Mouse (Mus musculus) thymus, postnatal 25 days (tissue): ENCODE measurements around the gene Prcc.
"Not testable (repeated sequence)": the region's sequence is repeated elsewhere in the genome, so short reads cannot be mapped to it uniquely, and the experiment has no call there.

Experiments used
- DNase-seq: peaks from one replicate; pipeline ENCODE4 v3.0.0; 2022

Gene Prcc

DNA sequence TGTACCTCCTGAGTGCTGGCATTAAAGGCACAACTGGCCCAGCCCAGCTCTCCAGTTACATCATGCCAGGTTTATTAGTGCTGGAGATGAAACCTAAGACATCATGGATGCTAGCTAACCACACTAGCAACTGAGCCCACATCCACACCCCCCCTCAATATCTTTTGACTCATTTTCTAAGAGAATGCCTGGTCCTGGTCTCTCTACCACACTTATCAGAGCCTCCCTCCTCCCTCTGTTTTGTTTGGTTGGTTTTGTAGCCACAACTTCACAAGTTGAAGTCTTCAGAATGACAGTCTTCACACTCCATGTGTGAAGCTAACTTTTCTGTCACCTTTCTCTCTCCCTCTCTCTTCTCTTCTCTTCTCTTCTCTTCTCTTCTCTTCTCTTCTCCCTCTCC lies 44.5 kb downstream of the Prcc start:
- DNase-seq: no peak

DNA sequence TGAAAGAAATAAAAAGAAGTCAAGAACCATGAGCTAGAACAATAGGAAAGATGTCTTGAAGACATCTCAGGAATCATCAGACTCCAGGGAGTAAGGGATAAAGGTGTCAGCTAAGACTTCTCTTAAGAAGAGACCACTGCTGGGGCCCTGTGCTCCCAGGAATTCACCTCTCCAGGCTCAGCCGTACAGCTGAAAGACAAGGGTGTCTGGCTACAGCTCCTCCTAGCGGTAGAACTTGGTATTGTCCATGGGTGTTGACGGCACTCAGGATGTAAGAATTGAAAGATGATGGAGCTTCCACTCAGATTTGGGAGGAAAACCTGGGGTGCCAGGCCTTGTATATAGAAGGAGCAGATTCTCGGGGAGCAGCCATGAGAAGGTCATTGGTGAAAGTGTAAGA lies 46.8 kb downstream of the Prcc start:
- DNase-seq: peak; percentile 83

DNA sequence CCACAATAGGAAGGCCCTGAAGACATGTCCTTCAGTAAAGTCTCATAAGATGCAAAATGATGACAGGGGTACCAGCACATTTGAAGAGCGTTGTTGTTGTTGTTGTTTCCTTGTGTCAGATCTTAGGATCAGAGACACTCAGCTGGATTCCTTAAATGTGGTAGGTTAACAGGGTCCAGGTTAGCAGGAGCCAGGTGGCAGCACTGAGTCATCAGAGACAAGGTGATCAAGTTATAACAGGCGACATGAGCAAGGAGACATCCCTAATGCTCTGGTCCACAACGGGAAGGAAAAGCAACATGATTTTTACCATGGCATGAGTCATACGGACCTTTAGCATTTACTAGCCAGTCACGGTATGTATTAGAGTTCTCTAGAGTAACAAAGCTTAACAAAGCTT lies 51.9 kb downstream of the Prcc start:
- peak; percentile 58 for DNase-seq

DNA sequence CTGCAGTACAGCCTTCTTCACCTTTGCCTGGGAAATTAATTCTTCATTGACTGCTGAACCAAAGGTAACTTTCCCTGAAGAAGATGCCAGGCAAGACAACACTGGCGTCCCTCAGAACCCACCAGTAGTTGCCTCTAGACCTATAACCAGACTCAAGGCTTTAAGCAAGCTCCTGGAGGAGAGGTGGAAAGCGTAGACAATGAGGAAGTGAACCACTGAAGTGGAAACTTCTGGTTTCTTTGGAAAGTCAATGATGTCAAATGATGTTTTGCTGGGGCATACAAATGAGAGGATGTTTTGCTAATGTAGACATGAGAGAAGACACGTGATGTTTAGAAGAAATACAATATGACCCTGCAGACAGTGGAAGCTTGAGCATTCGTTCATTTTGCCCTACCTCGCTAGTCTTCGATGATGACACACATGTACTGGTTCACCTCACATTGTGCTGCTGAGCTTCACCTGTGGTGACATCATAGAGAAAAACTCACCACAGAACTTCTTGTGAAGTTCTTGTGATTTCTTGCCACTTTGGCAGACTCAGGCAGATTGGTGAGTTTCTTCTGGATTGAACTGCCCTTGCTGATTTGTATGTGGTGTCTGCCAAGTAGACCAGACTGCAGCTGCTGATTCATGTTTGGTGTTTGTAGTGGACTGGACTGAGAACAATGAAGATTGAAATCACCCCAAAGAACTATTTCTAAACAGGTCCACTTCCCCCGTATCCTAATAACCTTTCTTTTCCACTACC lies 53.1 kb downstream of the Prcc start:
- DNase-seq: no peak

DNA sequence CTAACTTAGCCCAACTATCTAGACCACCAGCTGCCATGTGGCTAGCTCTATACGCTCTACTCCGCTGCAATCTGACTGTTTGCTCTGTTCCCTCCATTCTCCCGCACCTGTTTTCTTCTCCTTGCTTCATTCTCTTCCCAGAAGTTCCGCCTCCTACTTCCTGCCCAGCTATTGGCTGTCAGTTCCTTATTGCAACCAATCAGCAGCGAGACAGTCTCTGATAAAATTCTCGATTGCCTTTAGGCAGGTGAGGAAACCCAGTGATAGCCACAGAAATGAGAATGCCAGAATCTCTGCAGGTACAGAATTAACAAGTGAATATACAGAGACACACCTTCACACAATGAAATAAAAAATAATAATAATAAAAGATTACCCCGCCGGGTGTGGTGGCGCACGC lies 56.4 kb downstream of the Prcc start:
- DNase-seq: peak; percentile 18

DNA sequence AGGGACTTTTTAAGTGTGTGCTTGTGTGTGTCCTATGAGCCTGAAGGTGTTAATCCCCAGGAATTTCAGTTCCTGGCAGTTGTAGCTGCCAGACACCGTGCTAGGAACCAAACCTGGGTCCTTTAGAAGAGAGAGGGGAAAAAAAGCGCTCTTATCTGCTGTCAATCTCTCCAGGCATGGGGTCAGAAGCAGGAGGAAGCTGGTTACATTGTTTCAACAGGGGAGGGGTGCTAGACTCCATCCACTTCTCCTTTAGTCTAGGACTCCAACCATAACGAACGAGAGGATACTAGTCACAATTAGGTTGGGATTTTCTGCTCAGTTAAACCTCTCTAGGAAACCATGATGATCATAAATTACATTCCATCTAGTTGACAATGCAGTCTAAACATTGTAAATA lies 57.0 kb downstream of the Prcc start:
- DNase-seq: no peak

DNA sequence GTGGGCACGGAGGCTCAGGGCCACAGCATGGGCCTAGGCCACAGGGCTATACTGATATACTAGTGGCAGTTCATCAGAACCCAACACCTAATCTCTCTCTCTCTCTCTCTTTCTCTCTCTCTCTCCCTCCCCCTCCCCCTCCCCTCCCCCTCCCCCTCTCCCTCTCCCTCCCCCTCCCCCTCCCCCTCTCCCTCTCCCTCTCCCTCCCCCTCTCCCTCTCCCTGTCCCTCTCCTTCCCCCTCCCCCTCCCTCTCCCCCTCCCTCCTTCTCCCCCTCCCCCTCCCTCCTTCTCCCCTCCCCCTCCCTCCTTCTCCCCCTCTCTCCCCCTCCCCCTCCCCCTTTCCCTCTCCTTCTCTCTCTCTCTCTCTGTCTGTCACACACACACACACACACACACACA lies 61.2 kb downstream of the Prcc start, which contains the start of gene Pear1:
Gene Pear1, minus strand, starts transcription at position 101 of the 400 bp plus-strand sequence.
- not testable (repeated sequence) for DNase-seq

DNA sequence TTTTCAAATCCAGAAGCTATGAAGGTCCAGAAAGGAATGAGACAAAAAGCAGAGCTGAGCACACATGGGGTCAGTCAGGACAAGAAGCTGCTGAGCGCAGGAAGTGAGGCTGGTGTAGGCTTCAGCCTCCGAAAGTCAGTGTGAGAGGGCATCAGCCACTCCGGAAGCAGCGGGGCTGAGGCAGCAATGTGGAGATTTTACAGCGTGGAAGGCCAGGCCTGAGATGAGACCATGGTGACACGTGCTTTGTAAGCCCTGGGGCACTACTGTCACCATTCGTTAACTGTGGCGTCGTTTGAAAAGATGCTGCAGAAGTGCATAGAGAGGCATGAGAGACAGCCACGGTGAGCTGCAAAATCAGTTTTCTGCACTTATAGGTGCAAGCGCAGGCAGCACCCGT lies 67.2 kb downstream of the Prcc start:
- DNase-seq: no peak

DNA sequence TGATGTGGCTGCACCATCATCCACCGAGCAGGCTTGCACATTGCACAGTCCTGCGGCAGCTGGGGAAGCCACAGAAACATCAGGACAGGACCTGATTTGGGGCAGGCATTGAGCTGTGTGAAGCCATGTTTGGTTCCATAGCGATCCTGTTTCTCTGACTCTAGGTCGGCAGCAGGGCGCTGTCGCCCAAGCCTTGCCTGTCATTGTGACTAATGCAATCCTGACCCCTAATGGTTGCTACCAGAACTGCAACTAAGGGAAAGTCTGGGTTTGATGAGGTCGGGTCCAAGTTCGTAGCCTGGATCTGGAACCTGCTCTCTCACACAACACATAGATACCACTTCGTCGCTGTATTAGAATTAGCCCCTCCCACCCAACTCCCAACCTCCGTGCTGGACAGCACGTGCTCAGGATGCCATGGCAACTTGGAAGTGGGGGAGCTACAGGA lies 68.7 kb downstream of the Prcc start:
- DNase-seq: peak; percentile 73

DNA sequence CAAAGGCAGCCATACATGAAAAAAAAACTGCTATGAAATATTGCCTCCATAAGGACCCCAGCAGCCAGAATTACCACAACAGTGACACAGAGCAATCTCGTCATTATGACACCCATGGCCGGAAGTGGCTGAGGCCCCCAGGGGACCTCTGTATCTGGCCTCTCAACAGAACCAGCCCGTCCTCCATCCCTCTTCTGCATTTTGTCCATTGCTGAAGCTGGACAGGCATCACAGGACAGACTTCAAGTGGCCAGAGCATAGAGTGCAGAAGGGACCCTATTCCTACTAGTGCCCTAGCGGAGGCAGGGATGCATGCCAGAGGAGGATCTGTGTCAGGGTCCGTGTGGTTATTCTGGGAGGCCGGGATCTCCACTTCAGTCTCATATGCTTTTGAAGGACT lies 69.2 kb downstream of the Prcc start:
- DNase-seq: no peak

DNA sequence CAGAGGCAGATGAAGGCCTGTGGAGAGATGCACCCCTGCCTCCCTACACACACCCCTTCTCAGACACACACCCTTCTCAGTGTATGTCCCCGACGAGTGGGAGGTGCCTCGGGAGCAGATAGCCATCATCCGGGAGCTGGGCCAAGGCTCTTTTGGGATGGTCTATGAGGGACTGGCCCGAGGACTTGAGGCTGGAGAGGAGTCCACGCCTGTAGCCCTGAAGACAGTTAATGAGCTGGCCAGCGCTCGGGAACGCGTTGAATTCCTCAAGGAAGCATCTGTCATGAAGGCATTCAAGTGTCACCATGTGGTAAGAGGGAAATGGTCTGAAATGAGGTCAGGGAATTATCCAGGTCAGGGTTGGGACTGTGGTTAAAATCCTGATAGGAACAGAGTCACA lies 72.5 kb downstream of the Prcc start:
- DNase-seq: no peak

DNA sequence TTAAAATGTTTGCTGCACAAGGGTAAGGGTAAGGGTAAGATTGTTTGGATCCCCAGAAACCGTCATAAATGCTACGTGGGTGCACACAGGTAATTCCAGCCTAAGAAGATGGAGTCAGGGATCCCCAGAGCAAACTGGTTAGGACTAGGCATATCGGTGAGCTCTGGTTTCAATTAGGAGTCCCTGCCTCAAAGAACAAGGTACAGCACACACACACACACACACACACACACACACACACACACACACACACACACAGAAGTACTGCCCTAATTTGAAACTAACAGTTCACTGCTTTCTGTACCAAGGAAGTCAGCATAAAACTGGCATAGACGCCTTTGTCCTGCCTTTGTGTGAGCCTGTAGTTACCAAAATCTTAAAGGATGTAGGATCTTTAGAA lies 73.0 kb downstream of the Prcc start:
- DNase-seq: no peak

DNA sequence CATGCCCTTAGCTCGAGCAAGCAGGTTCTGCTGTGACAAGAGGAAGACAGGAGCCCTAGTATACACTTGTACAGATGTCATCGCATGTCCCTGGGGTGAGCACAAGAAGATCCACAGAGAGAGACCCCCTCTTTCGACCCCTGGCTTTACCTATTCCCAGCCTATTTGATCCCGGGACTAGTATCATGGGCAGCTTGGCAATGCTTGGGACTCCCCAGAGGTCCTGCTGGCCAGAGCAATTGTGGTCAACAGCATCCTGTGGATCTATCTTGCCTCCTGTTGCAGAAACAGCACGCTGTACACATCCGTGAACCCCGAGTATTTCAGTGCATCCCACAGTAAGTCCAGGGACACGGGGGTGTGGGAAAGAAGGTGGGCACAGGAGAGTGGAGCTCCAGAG lies 74.1 kb downstream of the Prcc start:
- no peak for DNase-seq

DNA sequence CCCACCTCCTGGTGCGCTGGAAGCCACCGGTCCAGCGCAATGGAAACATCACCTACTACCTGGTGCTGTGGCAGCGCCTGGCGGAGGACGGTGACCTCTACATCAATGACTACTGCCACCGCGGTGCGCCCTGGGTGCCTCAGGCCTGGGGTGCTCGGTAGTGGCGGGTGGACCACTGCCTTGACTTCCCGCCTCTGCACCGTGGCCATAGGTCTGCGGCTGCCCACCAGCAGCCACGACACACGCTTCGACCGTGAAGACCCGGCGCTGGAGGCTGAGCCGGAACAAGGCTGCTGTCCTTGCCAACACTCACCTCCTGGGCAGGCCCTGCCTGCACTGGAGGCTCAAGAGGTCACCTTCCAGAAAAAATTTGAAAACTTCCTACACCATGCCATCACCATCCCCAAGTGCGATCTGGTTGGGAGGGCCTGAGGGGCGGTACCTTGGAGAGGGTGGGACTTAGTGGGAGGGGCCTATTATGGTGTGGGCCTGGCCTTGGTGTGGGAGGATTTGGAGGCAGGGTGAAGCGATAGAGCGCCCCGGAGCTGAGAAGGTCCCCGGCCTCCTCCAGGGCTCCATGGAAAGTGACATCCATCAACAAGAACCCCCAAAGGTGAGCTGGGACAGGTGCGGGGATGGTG lies 76.0 kb downstream of the Prcc start:
- DNase-seq: no peak
